Mouse (Mus musculus) gastrocnemius, postnatal 14 days (tissue): ENCODE results near the gene Ttl. TPM values are rescaled to one million over a fixed set of nuclear protein-coding genes. Genes with fewer than 3 reads are reported as not detected.

ENCODE experiments used
- DNase-seq: peaks from one replicate; pipeline ENCODE4 v3.0.0; 2021; ENCODE audit warnings: mixed read lengths
- intact Hi-C: fragments of 180-260 bp; cut with DNase I; formaldehyde crosslinking; loops from one replicate; pipeline ENCODE4 v1.15.1; 2025; ENCODE audit warnings: low total_unique reads
- total RNA-seq, 2 experiments: library from RNA; stranded (reverse); gene quantifications; 2 replicates each; pipeline ENCODE4 v1.2.3; 2021

Gene Ttl
- total RNA-seq, 2 experiments from 2014 or later = 5.6 to 7.3 TPM

DNA sequence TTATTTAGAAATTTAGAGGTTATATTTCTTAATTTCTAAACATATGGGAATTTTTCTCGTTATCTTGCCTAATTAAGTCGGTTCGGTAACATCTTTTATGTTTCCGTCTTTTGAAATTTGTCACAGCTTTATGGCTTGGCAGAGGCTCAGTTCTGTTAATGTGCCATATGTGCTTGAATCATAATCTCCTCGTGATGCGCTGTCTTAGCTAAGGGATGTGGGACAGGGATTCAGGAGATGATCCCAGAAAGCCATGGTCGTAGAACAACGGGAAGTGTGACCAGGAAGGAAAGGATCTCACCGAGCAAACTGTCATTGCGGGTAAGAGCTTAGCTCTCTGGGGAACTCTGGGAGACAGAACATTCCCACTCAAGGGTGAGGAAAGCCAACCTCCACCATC is 74.2 kb downstream of the Ttl start:
- intact Hi-C loops = no loop called here
- no peak for DNase-seq

Other genes starting within 250 kb of the Ttl start
- gene Tmem87b, start 247.8 kb upstream of the Ttl start, total RNA-seq = 10 to 100 TPM; 13.0 to 13.3 TPM
- gene Fbln7, start 203.0 kb upstream of the Ttl start, total RNA-seq = 10 to 100 TPM; 10.3 to 10.5 TPM
- 1 to 10 TPM; 4.5 to 5.8 TPM for gene Zc3h8, start 121.9 kb upstream of the Ttl start, total RNA-seq
- gene Zc3h6, start 98.5 kb upstream of the Ttl start, total RNA-seq = 1 to 10 TPM; 4.6 to 6.8 TPM
- gene Gm10762, start 98.2 kb upstream of the Ttl start, total RNA-seq = 10 to 100 TPM; 13.8 to 16.8 TPM
- under 1 TPM in 1 of 2 experiments, not detected in 1; 0.04 TPM for gene Vinac1, start 17.8 kb upstream of the Ttl start, total RNA-seq
- 10 to 100 TPM in 1 of 2 experiments, 1 to 10 TPM in 1; 9.0 to 10.0 TPM for gene Polr1b, start 35.1 kb downstream of the Ttl start, total RNA-seq
- gene Chchd5, start 63.8 kb downstream of the Ttl start, total RNA-seq = 1 to 10 TPM; 7.9 to 9.1 TPM
- gene Slc20a1, start 132.8 kb downstream of the Ttl start, total RNA-seq = 1 to 10 TPM; 4.5 to 5.1 TPM
- gene Ckap2l, start 231.3 kb downstream of the Ttl start, total RNA-seq = 1 to 10 TPM; 2.8 to 3.3 TPM
- gene Il1a, start 244.0 kb downstream of the Ttl start, total RNA-seq = not detected